12 mouse cellular contexts compared by ENCODE assay signal in the genomic region with DNA sequence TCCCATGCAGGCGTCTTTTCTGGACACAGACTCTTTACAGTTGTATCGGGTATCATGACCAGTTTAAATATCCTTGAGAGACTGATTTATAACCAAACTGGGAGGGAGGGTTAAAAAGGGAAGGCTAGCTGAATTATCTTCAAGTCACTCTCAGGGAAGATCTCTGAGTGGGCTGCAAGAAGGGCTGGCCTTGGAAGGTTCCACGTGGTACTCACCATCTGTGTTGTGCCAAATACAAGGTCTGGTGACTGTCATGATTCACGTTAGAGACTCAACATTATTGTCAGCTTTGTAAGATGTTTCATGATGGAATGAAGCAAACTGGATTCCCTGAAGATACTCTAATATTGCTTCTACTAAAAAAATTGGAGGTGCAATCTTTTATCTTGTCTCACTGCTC.
"Had no signal": no experiment of that assay in that cellular context is flagged by ENCODE, and none has a peak within 500 bp of the region (broad histone marks: within the 10 kb centered on the region; RNA-seq: fewer than 3 reads in every experiment).

No protein-coding gene starts in this region.

- H3K27ac ChIP-seq: liver, embryonic 13.5 days; stomach, postnatal 0 days had no signal

- DNase-seq: kidney, adult 2 months; kidney, postnatal 10 days; kidney, postnatal 36 days; liver, embryonic 13.5 days; lung, adult 2 months; lung, postnatal 14 days; lung, postnatal 4 days; midbrain, embryonic 14.5 days; right cerebral cortex, postnatal 14 days; right cerebral cortex, postnatal 4 days; thymus, postnatal 25 days had no signal

- H3K4me3 ChIP-seq: liver, embryonic 13.5 days had no signal
